Mouse (Mus musculus): ENCODE results near the gene Fam131a.

DNA sequence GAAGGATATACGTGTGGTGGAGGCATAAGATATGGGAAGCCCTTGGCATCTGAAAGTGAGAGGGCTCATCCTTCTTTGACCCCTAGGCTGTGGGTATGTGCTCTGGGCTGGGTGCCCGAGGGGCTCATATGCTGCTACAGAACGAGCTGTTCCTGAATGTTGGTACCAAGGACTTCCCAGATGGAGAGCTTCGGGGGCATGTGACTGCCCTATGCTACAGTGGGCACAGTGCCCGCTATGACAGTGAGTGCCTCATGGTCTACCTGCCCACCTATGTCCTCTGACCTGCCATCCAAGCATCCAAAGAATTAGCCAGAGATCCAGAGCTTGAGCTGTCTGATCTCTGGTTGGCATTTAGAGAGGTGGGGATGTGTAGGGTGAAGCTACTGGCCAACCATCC lies 43.8 kb downstream of the Fam131a start:
- TF ChIP-seq MAFK (IDR thresholded peaks at IDR 0.05; ENCODE audit: insufficient read depth, low read depth, low read length) = no peak
- TF ChIP-seq HCFC1 (IDR thresholded peaks at IDR 0.05; ENCODE audit: borderline replicate concordance, insufficient read depth, low read length) = no peak
- no peak for TF ChIP-seq CHD2 (IDR thresholded peaks at IDR 0.05; ENCODE audit: low read depth, low read length)
